Mouse (Mus musculus) kidney, adult 9 months (tissue): Measurements from ENCODE around the gene Aunip.

ENCODE experiments used
- DNase-seq: peaks from one replicate; pipeline ENCODE4 v3.0.0; 2022

The Aunip gene

DNA sequence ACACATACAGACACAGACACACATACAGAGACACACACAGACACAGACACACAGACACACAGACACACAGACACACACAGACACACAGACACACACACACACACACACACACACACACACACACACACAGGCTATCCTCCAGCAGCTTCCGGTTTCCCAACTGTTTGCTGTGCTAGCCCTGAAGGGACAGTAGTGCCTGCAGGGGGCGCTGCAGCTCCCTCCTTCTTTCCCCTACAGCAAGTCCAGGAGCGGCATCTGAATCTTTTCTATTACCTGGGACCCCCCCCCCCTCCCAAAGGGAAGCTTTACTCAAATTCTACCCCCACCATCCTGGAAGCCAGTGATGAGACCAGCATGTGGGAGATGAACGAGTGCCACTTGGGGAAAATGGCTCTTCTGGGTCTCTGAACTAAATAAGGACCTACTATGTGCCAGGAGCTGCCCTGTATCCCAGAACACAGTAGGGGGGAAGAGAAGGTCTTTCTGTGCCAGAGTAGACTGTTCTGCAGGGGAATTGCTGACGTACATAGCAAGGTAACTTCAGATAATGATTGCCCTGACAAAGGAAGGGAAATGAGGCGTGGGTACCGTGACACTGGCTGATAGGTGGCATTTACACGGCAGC lies 45.3 kb downstream of the Aunip start:
- no peak for DNase-seq

DNA sequence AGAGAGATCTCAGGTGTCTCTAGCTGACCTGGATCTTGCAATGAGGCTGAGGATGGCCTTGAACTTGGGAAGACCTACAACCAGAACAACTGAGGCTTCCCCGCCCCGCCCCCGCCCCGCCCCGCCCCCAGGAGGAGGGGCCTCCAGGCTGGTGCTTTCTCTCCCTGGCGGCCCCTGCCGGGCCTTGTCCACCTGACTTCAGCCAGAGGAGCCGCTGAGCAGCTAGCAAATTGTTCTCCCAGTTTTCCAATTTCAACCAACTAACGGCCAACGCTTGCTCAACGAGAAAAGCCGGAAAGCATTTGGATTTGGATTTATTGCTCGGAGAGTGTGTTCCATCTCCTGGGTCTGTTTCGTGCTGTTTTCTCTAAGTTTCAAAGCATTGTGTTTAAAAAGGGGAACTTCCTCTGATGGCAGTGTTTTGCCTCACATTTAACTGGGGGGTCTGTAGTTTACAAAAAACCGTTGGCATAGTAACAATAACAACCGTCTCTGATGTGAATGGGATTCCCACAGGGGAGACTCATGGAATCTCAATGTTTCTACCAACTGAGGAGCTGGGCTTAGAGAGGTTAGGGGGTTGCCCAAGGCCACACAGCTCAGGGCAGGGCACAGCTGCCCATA lies 46.9 kb downstream of the Aunip start:
- no peak for DNase-seq

DNA sequence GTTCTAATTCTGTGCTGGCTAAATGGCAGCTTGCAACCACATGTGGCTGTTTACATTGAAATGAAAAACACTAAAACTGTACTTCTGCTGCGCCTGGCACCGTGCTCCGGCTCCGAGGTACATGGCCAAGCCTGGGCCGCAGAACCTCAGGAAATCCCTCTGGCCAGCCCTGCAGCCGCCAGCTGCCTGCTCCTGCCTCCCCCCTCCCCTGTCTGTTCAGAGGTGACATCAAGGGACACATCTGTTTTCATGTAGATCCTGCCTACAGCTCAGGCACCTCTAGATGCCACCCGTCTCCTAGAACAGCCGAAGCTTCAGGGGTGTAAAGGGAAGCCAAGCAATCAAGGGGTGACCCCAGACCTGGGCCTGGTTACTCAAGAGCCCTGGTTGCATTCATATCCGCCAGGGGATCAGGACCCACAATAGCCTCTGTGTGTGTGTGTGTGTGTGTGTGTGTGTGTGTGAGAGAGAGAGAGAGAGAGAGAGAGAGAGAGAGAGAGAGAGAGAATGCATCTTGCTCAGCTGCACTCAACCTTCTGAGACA lies 47.8 kb downstream of the Aunip start:
- no peak for DNase-seq

DNA sequence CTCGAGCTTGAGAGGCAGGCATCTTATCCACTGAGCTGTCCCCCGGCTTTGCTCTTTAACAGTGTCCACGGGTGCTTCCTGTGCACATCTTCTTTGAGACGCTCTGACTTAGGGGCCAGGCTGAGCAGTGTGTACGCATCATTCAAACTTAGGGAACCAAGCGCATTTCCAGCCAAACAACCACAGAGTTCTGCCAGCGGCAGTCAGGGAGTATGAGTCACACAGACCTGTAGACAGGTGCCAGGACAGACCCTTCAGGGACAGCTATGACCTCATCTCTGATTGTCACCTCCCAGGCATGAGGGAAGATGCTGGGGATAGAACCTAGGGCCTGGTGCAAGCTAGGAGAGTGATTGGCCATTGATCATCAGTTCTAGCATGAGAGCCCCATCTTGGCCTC lies 48.4 kb downstream of the Aunip start:
- DNase-seq: no peak

DNA sequence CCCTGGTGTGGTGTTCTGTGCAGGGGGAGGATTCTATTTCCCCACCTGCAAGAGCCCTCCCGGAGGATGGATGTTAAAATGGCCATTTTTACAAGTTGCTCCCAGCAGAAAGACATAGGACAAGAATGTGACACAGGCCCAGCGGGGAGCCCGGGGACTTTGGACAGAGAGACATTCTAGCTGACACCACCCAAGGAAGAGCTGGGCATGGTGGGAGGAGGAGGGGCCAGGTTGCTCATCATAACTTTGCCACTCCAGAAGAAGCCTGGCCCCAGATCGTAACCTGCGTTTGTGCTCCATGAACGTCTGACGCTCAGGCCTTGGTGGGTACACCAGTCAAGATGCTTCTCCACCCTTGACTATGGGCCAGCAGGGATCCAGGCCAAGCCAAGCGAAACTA lies 49.9 kb downstream of the Aunip start:
- DNase-seq: no peak

GRCm38 (mm10) chr4:134562014-134562413 lies 51.2 kb downstream of the Aunip start:
- no peak for DNase-seq

DNA sequence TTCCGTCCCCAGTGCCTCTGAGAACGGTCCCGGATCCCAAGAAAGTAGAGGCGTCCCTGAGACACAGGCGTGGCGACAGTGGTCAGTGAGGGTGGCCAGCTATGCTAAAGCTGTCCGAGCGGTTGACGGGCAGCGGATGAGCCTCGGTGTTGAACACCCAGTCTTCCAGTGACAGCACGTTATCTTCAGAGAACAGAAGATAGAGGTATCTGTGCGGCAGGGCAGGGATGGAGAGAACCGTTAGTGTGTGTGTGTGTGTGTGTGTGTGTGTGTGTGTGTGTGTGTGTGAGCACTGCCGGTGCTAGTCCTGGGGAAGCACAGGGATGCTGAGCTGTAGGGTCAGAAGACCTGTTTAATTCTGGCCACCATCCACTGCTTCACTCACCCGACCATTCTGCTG lies 52.8 kb downstream of the Aunip start:
- no peak for DNase-seq

DNA sequence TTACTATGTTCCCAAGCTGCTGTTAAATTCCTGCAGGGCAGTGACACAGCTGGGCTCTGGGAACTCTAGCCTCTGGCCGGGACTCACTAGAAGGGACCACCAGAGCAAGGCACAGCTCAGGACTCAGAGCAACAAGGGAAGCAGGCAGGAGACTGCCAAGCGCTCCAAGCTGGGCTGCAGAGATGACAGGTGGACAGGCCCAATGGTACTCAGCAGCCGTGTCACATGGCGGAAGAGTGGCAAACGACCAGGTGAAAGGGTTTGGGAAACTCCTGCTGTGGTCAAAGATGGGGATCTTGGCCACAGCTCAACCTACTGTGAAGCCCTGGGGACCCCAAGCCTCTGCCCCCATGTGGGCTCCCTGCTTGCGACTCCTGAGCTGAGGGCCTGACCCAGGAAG lies 53.3 kb downstream of the Aunip start:
- no peak for DNase-seq

GRCm38 (mm10) chr4:134567377-134568226 lies 56.8 kb downstream of the Aunip start:
- no peak for DNase-seq

- no peak for DNase-seq
These were observed 58.4 kb downstream of the Aunip start for GRCm38 (mm10) chr4:134569205-134569604.

DNA sequence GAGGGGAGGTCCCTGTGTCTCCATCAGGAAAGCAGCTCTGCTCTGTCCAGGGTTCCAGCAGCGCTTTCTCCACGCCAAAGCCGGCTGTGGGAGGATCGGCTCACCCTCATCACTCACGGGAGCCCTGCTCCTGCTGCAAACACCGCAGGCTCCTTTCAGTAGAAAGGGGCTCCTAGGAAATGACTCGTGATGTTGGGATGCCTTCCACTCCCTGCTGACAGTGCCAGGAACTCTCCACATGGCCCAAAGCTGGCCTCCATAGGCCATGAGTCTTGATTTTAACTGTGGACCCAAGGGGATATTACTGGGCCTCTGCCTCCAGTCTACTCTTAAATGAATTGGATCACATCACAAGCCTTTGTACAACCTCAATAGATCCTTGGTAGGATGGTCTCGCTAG lies 59.0 kb downstream of the Aunip start:
- no peak for DNase-seq

DNA sequence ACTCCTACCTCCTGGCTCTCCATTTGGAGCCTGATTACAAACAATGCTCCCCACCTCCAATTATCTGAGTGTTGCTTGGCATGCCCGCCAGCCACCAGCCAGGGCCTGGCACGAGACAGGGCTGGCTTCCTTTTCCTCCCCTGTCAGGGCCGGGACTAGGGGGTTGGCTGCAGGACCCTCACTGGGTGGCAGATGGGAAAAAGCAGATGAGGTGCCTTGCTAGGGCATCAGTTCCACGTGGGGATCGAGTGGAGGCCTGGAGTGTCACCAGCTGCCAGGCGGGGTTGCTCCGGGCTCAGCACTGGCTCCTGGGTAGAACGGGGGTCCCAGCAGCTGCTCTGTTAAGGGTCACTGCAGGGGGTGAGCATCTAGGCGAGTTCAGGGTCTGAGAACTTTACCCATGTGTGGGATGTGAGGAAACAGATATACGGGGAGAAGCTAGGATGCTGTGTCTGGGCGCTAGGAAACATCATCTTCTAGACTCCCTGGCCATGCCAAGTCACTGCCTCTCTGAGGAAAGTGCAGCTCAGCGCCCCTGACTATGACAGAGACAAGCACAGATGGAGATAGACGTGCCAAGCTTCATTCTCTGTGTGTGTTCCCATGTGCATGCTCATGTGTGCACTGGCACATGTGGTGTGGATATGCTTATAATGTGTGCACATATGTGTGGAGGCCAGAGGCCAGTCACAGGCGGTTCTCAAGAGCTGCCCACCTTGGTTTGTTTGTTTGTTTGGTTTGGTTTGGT lies 60.1 kb downstream of the Aunip start:
- no peak for DNase-seq

GRCm38 (mm10) chr4:134572449-134573300 lies 61.9 kb downstream of the Aunip start:
- DNase-seq: no peak
